Mouse (Mus musculus): ENCODE measurements at regions not wholly inside any gene's neighbourhood (a gene's known extent, or its start where the extent isn't known, plus 50 kb on each side); places are given as distances from the start of the nearest gene placed in this dataset.

DNA sequence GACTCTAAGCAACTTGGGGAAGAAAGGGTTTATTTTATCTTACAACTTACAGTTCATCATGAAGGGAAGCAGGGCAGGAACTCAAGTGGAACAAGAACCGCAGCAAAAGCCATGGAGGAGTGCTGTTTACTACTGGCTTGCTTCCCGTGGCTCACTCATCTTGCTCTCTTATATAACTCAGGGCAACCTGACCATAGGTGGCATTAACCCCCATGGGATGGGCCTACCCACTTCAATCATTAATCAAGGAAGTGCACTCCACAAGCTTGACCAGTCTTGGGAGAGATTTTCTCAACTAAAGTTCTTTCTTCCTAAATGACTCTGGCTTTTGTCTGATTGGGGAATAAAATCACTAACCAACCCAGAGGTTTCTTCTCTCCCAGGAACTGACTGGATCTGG lies 172.7 kb upstream of the Msl3l2 start:
- Histone ChIP-seq H3K9me3 (ENCODE audit: low read length) (no peaks in the 10 kb centered on the region), H3K9ac (replicated peaks; ENCODE audit: low read length) (no peak overlapping the region), H3K4me1 (ENCODE audit: insufficient read depth, low read length) (no peaks in the 10 kb centered on the region), H3K36me3 (ENCODE audit: insufficient read depth, low read length) (no peaks in the 10 kb centered on the region), H3K27me3 (ENCODE audit: insufficient read depth, low read length) (no peaks in the 10 kb centered on the region), H3K4me3 (ENCODE audit: low read length) (no peak overlapping the region), H3K4me2 (ENCODE audit: low read depth, low read length) (no peak overlapping the region), H3K27ac (no peak overlapping the region)
- no peak for TF ChIP-seq CTCF (IDR thresholded peaks at IDR 0.05; ENCODE audit: low read depth)
- ATAC-seq: no peak
- 45% methylated on average over 2 of the region's 2 CpGs for WGBS
- no peak for DNase-seq (ENCODE audit: low spot score)

DNA sequence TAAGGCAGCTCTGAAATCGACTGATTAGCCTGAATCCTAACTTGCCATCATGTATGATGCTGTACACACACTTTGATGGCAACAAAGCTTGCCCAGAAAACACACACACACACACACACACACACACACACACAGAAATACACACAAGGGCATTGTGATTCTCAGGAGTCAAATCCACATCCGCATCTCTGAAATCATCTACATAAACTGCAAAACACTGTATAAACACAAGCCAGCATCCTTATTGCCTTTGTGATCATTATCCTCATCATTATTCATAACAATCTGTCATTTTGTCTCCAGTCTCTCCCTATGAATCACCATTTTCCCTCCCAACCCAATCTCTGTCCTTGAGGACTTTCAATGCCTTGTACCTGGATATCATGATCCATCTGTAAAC lies 171.3 kb upstream of the Msl3l2 start:
- no peaks in the 10 kb centered on the region for H3K9me3 ChIP-seq (ENCODE audit: low read length)
- H3K4me2 ChIP-seq (ENCODE audit: low read depth, low read length): no peak overlapping the region
- no peak overlapping the region for H3K9ac ChIP-seq (replicated peaks; ENCODE audit: low read length)
- no peaks in the 10 kb centered on the region for H3K36me3 ChIP-seq (ENCODE audit: insufficient read depth, low read length)
- DNase-seq (ENCODE audit: low spot score) (no peak), ATAC-seq (no peak)
- H3K27me3 ChIP-seq (ENCODE audit: insufficient read depth, low read length): no peaks in the 10 kb centered on the region
- no peaks in the 10 kb centered on the region for H3K4me1 ChIP-seq (ENCODE audit: insufficient read depth, low read length)
- no peak overlapping the region for H3K4me3 ChIP-seq (ENCODE audit: low read length)
- no peak for TF ChIP-seq CTCF (IDR thresholded peaks at IDR 0.05; ENCODE audit: low read depth)
- 66% methylated on average over 2 of the region's 2 CpGs for WGBS
- no peak overlapping the region for H3K27ac ChIP-seq

DNA sequence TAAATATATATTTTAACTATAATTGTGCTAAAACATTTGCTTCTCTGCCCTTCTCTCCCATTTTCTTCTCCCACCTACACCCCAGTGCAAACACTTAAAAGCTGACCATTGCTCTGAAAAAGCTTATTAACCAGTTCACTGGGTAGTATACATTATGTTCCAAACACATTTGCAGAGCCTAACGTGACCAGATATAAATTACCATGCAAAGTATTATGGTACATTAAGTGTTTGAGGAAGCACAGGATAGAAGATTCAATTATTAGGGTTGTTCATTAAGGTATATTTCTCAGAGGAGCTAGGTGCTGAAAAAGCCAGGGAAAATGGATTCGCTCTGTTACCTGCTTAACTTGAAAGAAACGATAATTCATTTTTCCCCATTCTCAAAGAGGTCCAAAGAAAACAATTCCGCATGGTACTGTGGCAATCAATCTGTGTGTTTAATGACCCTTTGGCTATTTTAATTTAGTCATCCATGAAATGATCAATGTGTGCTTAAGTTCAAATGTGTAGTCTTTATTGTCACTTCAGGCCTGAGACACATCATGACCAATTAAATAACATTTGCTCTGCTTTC lies 144.0 kb upstream of the Msl3l2 start:
- WGBS: 68% methylated on average over 4 of the region's 4 CpGs
- ATAC-seq: no peak
- no peak overlapping the region for H3K9ac ChIP-seq (replicated peaks; ENCODE audit: low read length)

More for the DNA sequence above, 144.0 kb upstream of the Msl3l2 start:
- DNase-seq (ENCODE audit: low spot score): no peak
- Histone ChIP-seq H3K4me1 (ENCODE audit: insufficient read depth, low read length) (no peaks in the 10 kb centered on the region), H3K27ac (no peak overlapping the region), H3K4me2 (ENCODE audit: low read depth, low read length) (no peak overlapping the region), H3K36me3 (ENCODE audit: insufficient read depth, low read length) (no peaks in the 10 kb centered on the region), H3K9me3 (ENCODE audit: low read length) (no peaks in the 10 kb centered on the region), H3K27me3 (ENCODE audit: insufficient read depth, low read length) (no peaks in the 10 kb centered on the region), H3K4me3 (ENCODE audit: low read length) (no peak overlapping the region)
- TF ChIP-seq CTCF (IDR thresholded peaks at IDR 0.05; ENCODE audit: low read depth): no peak
